Mouse (Mus musculus): Measurements from ENCODE around the gene Ubac2.

GRCm38 (mm10) chr14:122013417-122013951 lies 135.1 kb downstream of the Ubac2 start:
- TF ChIP-seq HCFC1 (IDR thresholded peaks at IDR 0.05; ENCODE audit: borderline replicate concordance, insufficient read depth, low read length) (no peak), ZC3H11A (IDR thresholded peaks at IDR 0.05; ENCODE audit: borderline replicate concordance, low read depth, low read length) (no peak), CHD2 (IDR thresholded peaks at IDR 0.05; ENCODE audit: low read depth, low read length) (no peak), MAFK (IDR thresholded peaks at IDR 0.05; ENCODE audit: insufficient read depth, low read depth, low read length) (no peak)

All from ES-E14 (cell line).